ENCODE assay signal across 8 mouse cellular contexts in the genomic region with DNA sequence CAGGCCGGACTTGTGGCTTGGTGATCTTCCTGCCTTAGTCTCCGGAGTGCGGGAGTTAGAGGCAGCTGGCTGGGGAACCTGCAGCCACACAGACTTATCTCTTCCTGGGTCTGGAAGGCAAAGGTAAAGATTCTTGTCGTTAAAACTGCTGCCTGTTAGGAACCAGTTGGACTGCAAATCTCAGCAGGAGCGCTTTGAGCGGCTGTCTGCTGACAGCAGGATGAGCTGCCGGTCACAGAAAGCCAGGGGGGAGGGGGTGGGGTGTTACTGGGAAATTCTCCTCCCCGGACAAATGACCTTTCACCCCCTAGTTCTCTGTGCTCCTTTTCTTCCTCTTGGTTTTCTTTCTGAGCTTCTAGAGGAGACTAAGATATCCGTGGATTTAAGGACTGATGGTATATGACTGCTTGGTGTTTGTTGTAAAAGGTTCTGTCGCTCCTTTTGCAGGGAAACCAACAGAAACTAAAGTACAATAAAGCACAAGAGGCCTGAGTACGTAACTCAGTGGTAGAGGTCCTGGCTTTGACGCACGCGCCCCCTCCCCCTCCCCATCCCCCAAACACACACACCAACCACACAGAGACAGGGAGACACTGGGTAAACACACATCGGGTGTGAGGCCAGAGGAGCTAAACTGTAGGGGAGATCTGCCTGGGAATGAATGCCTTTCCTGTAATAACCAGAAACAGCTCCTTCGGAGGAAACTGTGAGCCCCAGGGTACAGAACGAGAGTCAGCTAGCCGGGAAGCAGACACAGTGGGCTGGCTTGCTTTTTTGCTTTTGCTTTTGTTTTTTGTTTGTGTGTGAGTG. TPM values are rescaled to one million over a fixed set of nuclear protein-coding genes. Genes with fewer than 3 reads are reported as not detected.
A peak's percentile ranks its signal among the peaks of the same experiment; 100 is the strongest.
DNase-seq lines count a peak whose midpoint lies in the region; ATAC-seq lines count a peak whose summit lies in the region.

No protein-coding gene starts in this region.

- no peaks in the 10 kb centered on the region for H3K27me3 ChIP-seq in intestine, embryonic 15.5 days (replicated peaks)
- H3K27me3 ChIP-seq in liver, embryonic 16.5 days (ENCODE audit: control insufficient read depth, insufficient read depth, low read depth, low read length): no peaks in the 10 kb centered on the region
- H3K27me3 ChIP-seq in neural tube, embryonic 14.5 days (ENCODE audit: control insufficient read depth, insufficient read depth, low read length): no peaks in the 10 kb centered on the region

- DNase-seq in B cell, adult 2 months: peak; percentile 14 to 17
- DNase-seq in ZHBTc4 (ENCODE audit: low read depth, low spot score): peak; percentile 70
- DNase-seq in frontal cortex, postnatal 10 days (ENCODE audit: low spot score in 2 of 2): no peak

- ATAC-seq in granulocyte monocyte progenitor cell, adult 5-6 weeks (replicated peaks; ENCODE audit: poor library complexity, severe bottlenecking): 0 out of 2 replicates have a peak, but pooled peaks have one; percentile 15
- peak; percentile 77 for ATAC-seq in intestine, embryonic 15.5 days
- peak; percentile 61 for ATAC-seq in liver, embryonic 16.5 days (ENCODE audit: low read depth)
- ATAC-seq in neural tube, embryonic 14.5 days (ENCODE audit: low read depth): peak; percentile 44; the same call in 1 of the 2 replicates
- no peak for ATAC-seq in erythroblast, adult 5-6 weeks (replicated peaks; ENCODE audit: low FRiP score, poor library complexity, severe bottlenecking)

- H3K4me1 ChIP-seq in intestine, embryonic 15.5 days (replicated peaks): peaks cover 16% of the 10 kb centered on the region
- H3K4me1 ChIP-seq in liver, embryonic 16.5 days (ENCODE audit: control insufficient read depth, low read depth, low read length): peaks cover 6% of the 10 kb centered on the region
- peaks cover 5% of the 10 kb centered on the region; the same call in 1 of the 2 replicates for H3K4me1 ChIP-seq in neural tube, embryonic 14.5 days (ENCODE audit: control insufficient read depth, insufficient read depth, low read length)

- H3K4me3 ChIP-seq in intestine, embryonic 15.5 days (replicated peaks): peak overlapping the region; percentile 22
- peak overlapping the region; percentile 42 for H3K4me3 ChIP-seq in liver, embryonic 16.5 days (ENCODE audit: low read depth, low read length)
- peak overlapping the region; percentile 10; the same call in 1 of the 2 replicates for H3K4me3 ChIP-seq in neural tube, embryonic 14.5 days (ENCODE audit: low read depth, low read length)

- no peaks in the 10 kb centered on the region for H3K9me3 ChIP-seq in intestine, embryonic 15.5 days
- H3K9me3 ChIP-seq in liver, embryonic 16.5 days (replicated peaks; ENCODE audit: control insufficient read depth, low read length): no peaks in the 10 kb centered on the region
- H3K9me3 ChIP-seq in neural tube, embryonic 14.5 days (ENCODE audit: control insufficient read depth, low read length): no peaks in the 10 kb centered on the region

- H3K27ac ChIP-seq in intestine, embryonic 15.5 days: peak overlapping the region; percentile 76
- H3K27ac ChIP-seq in liver, embryonic 16.5 days (ENCODE audit: low read length): peak overlapping the region; percentile 76
- H3K27ac ChIP-seq in neural tube, embryonic 14.5 days (ENCODE audit: low read depth, low read length): peak overlapping the region; percentile 28; the same call in 1 of the 2 replicates

- H3K4me2 ChIP-seq in intestine, embryonic 15.5 days (replicated peaks): peak overlapping the region; percentile 63
- peak overlapping the region; percentile 63 for H3K4me2 ChIP-seq in liver, embryonic 16.5 days (ENCODE audit: low read depth, low read length)
- peak overlapping the region; percentile 47 for H3K4me2 ChIP-seq in neural tube, embryonic 14.5 days (ENCODE audit: low read depth, low read length)

- 3% methylated on average over 18 of the region's 18 CpGs for WGBS in intestine, embryonic 15.5 days
- WGBS in liver, embryonic 16.5 days (ENCODE audit: insufficient replicate concordance): 3% methylated on average over 18 of the region's 18 CpGs
- 2% methylated on average over 18 of the region's 18 CpGs for WGBS in neural tube, embryonic 14.5 days

- H3K36me3 ChIP-seq in intestine, embryonic 15.5 days: no peaks in the 10 kb centered on the region
- no peaks in the 10 kb centered on the region for H3K36me3 ChIP-seq in liver, embryonic 16.5 days (ENCODE audit: control insufficient read depth, insufficient read depth)
- no peaks in the 10 kb centered on the region for H3K36me3 ChIP-seq in neural tube, embryonic 14.5 days (ENCODE audit: control insufficient read depth, insufficient read depth, low read length)

- peak overlapping the region; percentile 1; the same call in 1 of the 2 replicates for H3K9ac ChIP-seq in intestine, embryonic 15.5 days
- peak overlapping the region; percentile 34 for H3K9ac ChIP-seq in liver, embryonic 16.5 days (ENCODE audit: low read depth, low read length)
- H3K9ac ChIP-seq in neural tube, embryonic 14.5 days (replicated peaks; ENCODE audit: low read depth, low read length): no peak overlapping the region; the same call in 1 of the 2 replicates

RNA-seq across cellular contexts. Expression of gene Mrps33, which starts 29.7 kb away (rescaled TPM):
- 107 and 122 TPM in 2 replicates for total RNA-seq in granulocyte monocyte progenitor cell, adult 5-6 weeks (2014; fragmentation: Nextera tagmentation)
- total RNA-seq in granulocyte monocyte progenitor cell, adult 5-6 weeks (2017): 55.8 and 64.7 TPM in 2 replicates
- 175 and 192 TPM in 2 replicates for polyA plus RNA-seq in intestine, embryonic 15.5 days (2015; fragmentation: Nextera tagmentation; extraction: Ambion mirVana)
- polyA plus RNA-seq in liver, embryonic 16.5 days (2015; fragmentation: Nextera tagmentation; extraction: Ambion mirVana): 53.8 and 62.2 TPM in 2 replicates
- polyA plus RNA-seq in neural tube, embryonic 14.5 days (2014; fragmentation: Nextera tagmentation; extraction: Ambion mirVana): 182 and 206 TPM in 2 replicates
- total RNA-seq in erythroblast, adult 5-6 weeks (2015; ENCODE audit: low replicate concordance): 19.4 and 30.2 TPM in 2 replicates
- 7.8 and 18.7 TPM in 2 replicates for total RNA-seq in erythroblast, adult 5-6 weeks (2017; ENCODE audit: low replicate concordance)

RNA-seq across cellular contexts. Expression of gene Braf, which starts 55.8 kb away (rescaled TPM):
- total RNA-seq in granulocyte monocyte progenitor cell, adult 5-6 weeks (2014; fragmentation: Nextera tagmentation): 25.1 and 29.1 TPM in 2 replicates
- 24.1 and 28.7 TPM in 2 replicates for total RNA-seq in granulocyte monocyte progenitor cell, adult 5-6 weeks (2017)
- polyA plus RNA-seq in intestine, embryonic 15.5 days (2015; fragmentation: Nextera tagmentation; extraction: Ambion mirVana): 12.0 and 13.2 TPM in 2 replicates
- polyA plus RNA-seq in liver, embryonic 16.5 days (2015; fragmentation: Nextera tagmentation; extraction: Ambion mirVana): 5.6 TPM in 2 replicates
- 32.8 TPM in 2 replicates for polyA plus RNA-seq in neural tube, embryonic 14.5 days (2014; fragmentation: Nextera tagmentation; extraction: Ambion mirVana)
- total RNA-seq in erythroblast, adult 5-6 weeks (2015; ENCODE audit: low replicate concordance): 24.5 and 25.9 TPM in 2 replicates
- 7.8 and 8.1 TPM in 2 replicates for total RNA-seq in erythroblast, adult 5-6 weeks (2017; ENCODE audit: low replicate concordance)

Comparison
In these comparisons a context has a peak if more than half of its experiments do, and no peak if none do; other contexts are left out.
1. DNase-seq: peak in B cell, adult 2 months (2 of 2) and ZHBTc4 (single experiment); none in frontal cortex, postnatal 10 days (0 of 2).
2. Peak in every context shown above with its lines, with median percentiles within 50 percentile points of each other: H3K27ac ChIP-seq, H3K4me2 ChIP-seq and H3K4me3 ChIP-seq.